In genomic region chr6:90606538-90606937, GRCm38 (mm10) we compare ENCODE assay signal across 9 mouse cellular contexts. TPM values are rescaled to one million over a fixed set of nuclear protein-coding genes. Genes with fewer than 3 reads are reported as not detected.
DNase-seq lines count a peak whose midpoint lies in the region; ATAC-seq lines count a peak whose summit lies in the region.
"Had no signal": no experiment of that assay in that cellular context is flagged by ENCODE, and none has a peak within 500 bp of the region (broad histone marks: within the 10 kb centered on the region; RNA-seq: fewer than 3 reads in every experiment).

No protein-coding gene starts in this region.

- WGBS in midbrain, embryonic 10.5 days, result 24% methylated on average over 7 of the region's 7 CpGs
- 23% methylated on average over 7 of the region's 7 CpGs for WGBS in midbrain, embryonic 15.5 days
- 27% methylated on average over 7 of the region's 7 CpGs for WGBS in limb, embryonic 10.5 days

- DNase-seq in midbrain, embryonic 10.5 days (ENCODE audit: low spot score), result peak; percentile 73
- peak; percentile 73 for DNase-seq in adipocyte (ENCODE audit: low spot score)
- DNase-seq in embryo, embryonic 11.5 days (ENCODE audit: low read depth, low spot score), result peak; percentile 61
- DNase-seq in limb, embryonic 10.5 days (ENCODE audit: low spot score), result peak; percentile 82
- peak; percentile 79 for DNase-seq in neural tube, embryonic 10.5 days (ENCODE audit: extremely low spot score, low spot score)
- DNase-seq in thymus, postnatal 14 days, result peak; percentile 76

- H3K4me1 ChIP-seq in midbrain, embryonic 10.5 days, result peaks cover 23% of the 10 kb centered on the region
- H3K4me1 ChIP-seq in midbrain, embryonic 15.5 days, result 0 out of 2 replicates have a peak, but pooled peaks cover 12% of the 10 kb centered on the region
- peaks cover 22% of the 10 kb centered on the region for H3K4me1 ChIP-seq in limb, embryonic 10.5 days

- H3K4me2 ChIP-seq in midbrain, embryonic 15.5 days, result no peak overlapping the region
- H3K4me2 ChIP-seq: stomach, embryonic 15.5 days had no signal

- H3K27ac ChIP-seq in midbrain, embryonic 10.5 days (replicated peaks), result no peak overlapping the region
- no peak overlapping the region for H3K27ac ChIP-seq in midbrain, embryonic 15.5 days
- H3K27ac ChIP-seq in limb, embryonic 10.5 days, result no peak overlapping the region
- H3K27ac ChIP-seq: stomach, embryonic 15.5 days had no signal

- no peak overlapping the region for H3K9ac ChIP-seq in midbrain, embryonic 15.5 days
- H3K9ac ChIP-seq: stomach, embryonic 15.5 days had no signal

- H3K27me3 ChIP-seq in midbrain, embryonic 10.5 days (ENCODE audit: low read depth, poor library complexity, severe bottlenecking), result peaks cover 22% of the 10 kb centered on the region
- no peaks in the 10 kb centered on the region for H3K27me3 ChIP-seq in midbrain, embryonic 15.5 days (replicated peaks)
- peaks cover 15% of the 10 kb centered on the region for H3K27me3 ChIP-seq in limb, embryonic 10.5 days (ENCODE audit: low read depth, poor library complexity, severe bottlenecking)
- H3K27me3 ChIP-seq: stomach, embryonic 15.5 days had no signal

- peak overlapping the region; percentile 14; the same call in 1 of the 2 replicates for H3K4me3 ChIP-seq in midbrain, embryonic 10.5 days
- no peak overlapping the region for H3K4me3 ChIP-seq in midbrain, embryonic 15.5 days
- H3K4me3 ChIP-seq in limb, embryonic 10.5 days, result no peak overlapping the region
- H3K4me3 ChIP-seq: stomach, embryonic 15.5 days had no signal

- no peaks in the 10 kb centered on the region for H3K9me3 ChIP-seq in midbrain, embryonic 10.5 days (replicated peaks)
- H3K9me3 ChIP-seq in midbrain, embryonic 15.5 days, result no peaks in the 10 kb centered on the region
- no peaks in the 10 kb centered on the region for H3K9me3 ChIP-seq in limb, embryonic 10.5 days (replicated peaks)
- H3K9me3 ChIP-seq: stomach, embryonic 15.5 days had no signal

- no peak for ATAC-seq in midbrain, embryonic 15.5 days (replicated peaks)
- peak; percentile 47 to 54; a peak in 2 of 4 replicates for ATAC-seq in hematopoietic stem cell, adult 5-6 weeks (replicated peaks in 1 of 2; ENCODE audit: insufficient read depth in 1 of 2, low FRiP score in 2 of 2, low TSS enrichment in 1 of 2, low read depth in 1 of 2, poor library complexity in 2 of 2, severe bottlenecking in 2 of 2)

- H3K36me3 ChIP-seq in midbrain, embryonic 10.5 days, result no peaks in the 10 kb centered on the region
- no peaks in the 10 kb centered on the region for H3K36me3 ChIP-seq in midbrain, embryonic 15.5 days (replicated peaks)
- no peaks in the 10 kb centered on the region for H3K36me3 ChIP-seq in limb, embryonic 10.5 days
- H3K36me3 ChIP-seq: stomach, embryonic 15.5 days had no signal

RNA-seq across cellular contexts. Expression of gene Slc41a3, which starts 2.0 kb away (rescaled TPM):
- polyA plus RNA-seq in midbrain, embryonic 10.5 days (2016; fragmentation: Nextera tagmentation; extraction: Ambion mirVana), result 2.2 and 3.5 TPM in 2 replicates
- polyA plus RNA-seq in midbrain, embryonic 15.5 days (2015; fragmentation: Nextera tagmentation; extraction: Ambion mirVana), result 5.8 and 6.3 TPM in 2 replicates
- total RNA-seq in hematopoietic stem cell, adult 5-6 weeks (2017), result 2.7 and 4.5 TPM in 2 replicates
- polyA plus RNA-seq in limb, embryonic 10.5 days (2016; fragmentation: Nextera tagmentation; extraction: Ambion mirVana), result 1.6 and 2.4 TPM in 2 replicates
